Mouse (Mus musculus): ENCODE data around the gene Camk1d. TPM values are rescaled to one million over a fixed set of nuclear protein-coding genes. Genes with fewer than 3 reads are reported as not detected.

The Camk1d gene
- polyA plus RNA-seq, 1 experiment from 2014 or later, result 1.8 TPM

DNA sequence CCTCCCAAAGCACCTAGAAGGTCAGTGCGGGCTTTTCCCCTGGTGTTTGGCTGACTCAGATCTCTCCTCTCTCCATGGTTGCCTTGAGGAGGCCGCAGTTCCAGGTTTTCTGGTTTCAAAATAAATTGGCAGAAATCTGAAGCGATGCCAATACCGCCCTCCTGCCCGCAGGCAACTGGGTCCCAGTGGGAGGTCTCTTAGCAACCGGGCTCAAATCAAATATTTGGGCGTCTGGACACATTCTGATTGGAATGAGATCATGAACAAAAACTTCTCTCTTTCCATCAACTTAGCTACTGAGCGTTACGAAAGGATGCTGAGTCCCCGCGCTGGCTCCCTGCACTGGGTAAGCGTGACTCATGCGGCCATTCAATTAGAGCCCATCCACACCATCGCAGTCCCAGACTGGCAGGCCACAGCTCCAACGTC lies 16.1 kb upstream of the Camk1d start:
- H3K27ac ChIP-seq, result no peak overlapping the region
- no peak for DNase-seq (ENCODE audit: low spot score)
- H3K36me3 ChIP-seq, result no peaks in the 10 kb centered on the region
- 60% methylated on average over 15 of the region's 15 CpGs for WGBS
- no peaks in the 10 kb centered on the region for H3K9me3 ChIP-seq
- H3K4me1 ChIP-seq (replicated peaks), result peaks cover 13% of the 10 kb centered on the region
- H3K4me3 ChIP-seq, result no peak overlapping the region
- no peaks in the 10 kb centered on the region for H3K27me3 ChIP-seq (ENCODE audit: insufficient read depth, poor library complexity, severe bottlenecking)

DNA sequence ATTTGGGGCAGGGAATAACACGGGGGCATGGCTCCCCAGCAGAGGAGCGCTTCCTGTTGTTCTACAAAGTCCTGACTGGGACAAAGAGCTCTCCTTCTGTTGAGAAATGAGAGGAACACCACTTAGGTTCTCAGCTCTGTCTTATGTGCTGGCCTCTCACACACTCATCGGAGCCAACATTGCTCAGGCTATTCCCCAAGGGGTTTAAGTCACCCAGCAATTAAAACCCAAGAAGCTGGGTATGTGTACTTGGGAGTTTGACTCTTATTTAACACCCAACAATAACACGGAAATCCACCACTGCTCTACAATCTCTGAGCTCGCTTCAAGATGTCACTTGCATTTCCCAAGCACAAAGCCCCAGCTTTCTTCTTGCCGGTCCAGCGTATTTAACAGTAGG lies 15.6 kb upstream of the Camk1d start:
- WGBS, result 68% methylated on average over 7 of the region's 7 CpGs
- no peak for DNase-seq (ENCODE audit: low spot score)
- Histone ChIP-seq H3K36me3 (no peaks in the 10 kb centered on the region), H3K27me3 (ENCODE audit: insufficient read depth, poor library complexity, severe bottlenecking) (no peaks in the 10 kb centered on the region), H3K4me3 (no peak overlapping the region), H3K9me3 (no peaks in the 10 kb centered on the region), H3K27ac (no peak overlapping the region), H3K4me1 (replicated peaks) (peaks cover 18% of the 10 kb centered on the region)

DNA sequence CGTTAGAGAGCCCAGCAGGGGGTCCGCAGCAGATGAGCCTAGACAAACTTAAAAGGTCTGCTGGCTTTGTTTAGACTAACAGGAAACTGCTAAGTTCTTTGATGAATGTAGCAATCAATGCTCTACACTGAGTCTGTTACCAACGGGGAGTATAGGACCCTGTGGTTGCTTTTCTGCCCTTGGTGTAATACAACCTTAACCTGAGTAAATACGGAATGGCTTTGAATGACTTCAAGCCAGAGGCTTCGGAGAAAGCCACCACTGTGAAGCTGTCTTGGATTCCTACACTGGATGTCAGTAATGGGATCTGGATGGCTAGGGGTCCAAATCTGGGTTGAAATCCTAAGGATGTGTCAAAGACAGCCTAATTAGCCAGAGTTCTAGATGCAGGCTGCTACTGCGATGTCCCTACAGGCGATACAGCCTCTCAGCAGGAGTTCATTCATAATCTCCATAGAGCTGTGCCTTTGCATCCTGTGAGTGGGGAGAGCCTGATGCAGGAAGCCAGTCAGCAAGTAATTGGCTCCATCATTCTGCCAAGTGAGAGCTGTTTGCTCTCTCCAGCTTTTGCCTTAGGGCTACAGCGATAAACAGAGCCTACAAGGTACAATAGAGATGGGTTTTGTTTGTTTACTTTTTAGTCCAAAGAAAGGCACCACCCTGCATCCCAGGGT lies 10.8 kb upstream of the Camk1d start:
- Histone ChIP-seq H3K27ac (no peak overlapping the region), H3K4me1 (replicated peaks) (peaks cover 14% of the 10 kb centered on the region), H3K27me3 (ENCODE audit: insufficient read depth, poor library complexity, severe bottlenecking) (no peaks in the 10 kb centered on the region), H3K4me3 (no peak overlapping the region), H3K9me3 (no peaks in the 10 kb centered on the region), H3K36me3 (no peaks in the 10 kb centered on the region)
- 18% methylated on average over 8 of the region's 8 CpGs for WGBS
- no peak for DNase-seq (ENCODE audit: low spot score)

- Histone ChIP-seq H3K9me3 (peaks cover 8% of the 10 kb centered on the region), H3K27me3 (ENCODE audit: insufficient read depth, poor library complexity, severe bottlenecking) (peaks cover 23% of the 10 kb centered on the region), H3K4me3 (no peak overlapping the region), H3K36me3 (no peaks in the 10 kb centered on the region), H3K4me1 (replicated peaks) (peaks cover 25% of the 10 kb centered on the region), H3K27ac (no peak overlapping the region)
- DNase-seq (ENCODE audit: low spot score), result no peak
- WGBS, result 95% methylated on average over 6 of the region's 6 CpGs
These were observed 3.4 kb upstream of the Camk1d start for GRCm38 (mm10) chr2:5717675-5718074.

- peak overlapping the region; percentile 71; the same call in 1 of the 2 replicates for H3K4me3 ChIP-seq
- 26% methylated on average over 2 of the region's 2 CpGs for WGBS
- no peak for DNase-seq (ENCODE audit: low spot score)
These were observed 1.2 kb upstream of the Camk1d start for GRCm38 (mm10) chr2:5715544-5715943.

GRCm38 (mm10) chr2:5715054-5715410 lies 717 bp upstream of the Camk1d start:
- no peak for DNase-seq (ENCODE audit: low spot score)
- H3K4me3 ChIP-seq, result peak overlapping the region; percentile 71
- H3K27ac ChIP-seq, result peak overlapping the region; percentile 81
- H3K36me3 ChIP-seq, result no peaks in the 10 kb centered on the region
- peaks cover 44% of the 10 kb centered on the region for H3K27me3 ChIP-seq (ENCODE audit: insufficient read depth, poor library complexity, severe bottlenecking)
- under 1% methylated on average over 19 of the region's 19 CpGs for WGBS
- peaks cover 8% of the 10 kb centered on the region for H3K9me3 ChIP-seq
- H3K4me1 ChIP-seq (replicated peaks), result peaks cover 26% of the 10 kb centered on the region

More at GRCm38 (mm10) chr2:5715544-5715943, 1.2 kb upstream of the Camk1d start:
- H3K4me1 ChIP-seq (replicated peaks), result peaks cover 26% of the 10 kb centered on the region
- peaks cover 44% of the 10 kb centered on the region for H3K27me3 ChIP-seq (ENCODE audit: insufficient read depth, poor library complexity, severe bottlenecking)
- H3K9me3 ChIP-seq, result peaks cover 8% of the 10 kb centered on the region
- H3K36me3 ChIP-seq, result no peaks in the 10 kb centered on the region
- H3K27ac ChIP-seq, result no peak overlapping the region

- H3K36me3 ChIP-seq, result no peaks in the 10 kb centered on the region
- DNase-seq (ENCODE audit: low spot score), result peak; percentile 27
- H3K27me3 ChIP-seq (ENCODE audit: insufficient read depth, poor library complexity, severe bottlenecking), result peaks cover 44% of the 10 kb centered on the region
- peaks cover 8% of the 10 kb centered on the region for H3K9me3 ChIP-seq
- peak overlapping the region; percentile 71 for H3K4me3 ChIP-seq
- H3K4me1 ChIP-seq (replicated peaks), result peaks cover 26% of the 10 kb centered on the region
- 1% methylated on average over 49 of the region's 49 CpGs for WGBS
- H3K27ac ChIP-seq, result peak overlapping the region; percentile 81
These were observed 747 bp downstream of the Camk1d start for GRCm38 (mm10) chr2:5713325-5714210.

DNA sequence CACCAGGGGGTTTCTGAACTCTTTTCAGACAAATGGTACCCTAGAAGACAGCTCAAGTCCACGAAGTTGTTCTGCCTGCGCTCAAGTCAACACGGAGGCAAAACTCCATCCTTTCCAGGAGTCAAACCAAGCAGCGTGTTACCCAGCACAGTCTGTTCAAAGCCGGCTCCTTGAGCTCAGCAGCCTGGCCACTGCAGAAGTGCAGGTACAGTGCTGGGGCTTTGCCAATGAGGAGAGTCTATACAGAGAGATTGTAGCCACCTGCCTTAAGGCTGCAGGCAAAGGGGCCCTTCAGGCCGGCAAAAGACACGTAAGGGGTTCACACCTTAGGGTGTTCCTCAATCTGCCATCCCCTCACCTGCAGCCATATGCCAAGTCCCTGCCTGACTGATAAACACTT lies 2.1 kb downstream of the Camk1d start:
- Histone ChIP-seq H3K9me3 (peaks cover 2% of the 10 kb centered on the region), H3K36me3 (no peaks in the 10 kb centered on the region), H3K4me1 (replicated peaks) (peaks cover 26% of the 10 kb centered on the region), H3K27me3 (ENCODE audit: insufficient read depth, poor library complexity, severe bottlenecking) (peaks cover 44% of the 10 kb centered on the region), H3K27ac (no peak overlapping the region), H3K4me3 (no peak overlapping the region)
- WGBS, result 37% methylated on average over 7 of the region's 7 CpGs
- no peak for DNase-seq (ENCODE audit: low spot score)

GRCm38 (mm10) chr2:5709911-5710310 lies 4.4 kb downstream of the Camk1d start:
- peaks cover 23% of the 10 kb centered on the region for H3K4me1 ChIP-seq (replicated peaks)
- no peak for DNase-seq (ENCODE audit: low spot score)
- no peaks in the 10 kb centered on the region for H3K9me3 ChIP-seq
- no peaks in the 10 kb centered on the region for H3K36me3 ChIP-seq
- 92% methylated on average over 4 of the region's 4 CpGs for WGBS
- no peak overlapping the region for H3K27ac ChIP-seq
- H3K4me3 ChIP-seq, result no peak overlapping the region
- H3K27me3 ChIP-seq (ENCODE audit: insufficient read depth, poor library complexity, severe bottlenecking), result peaks cover 36% of the 10 kb centered on the region

- H3K27me3 ChIP-seq (ENCODE audit: insufficient read depth, poor library complexity, severe bottlenecking), result peaks cover 25% of the 10 kb centered on the region
- H3K36me3 ChIP-seq, result no peaks in the 10 kb centered on the region
- no peak overlapping the region for H3K4me3 ChIP-seq
- DNase-seq (ENCODE audit: low spot score), result no peak
- peaks cover 5% of the 10 kb centered on the region for H3K4me1 ChIP-seq (replicated peaks)
- H3K9me3 ChIP-seq, result no peaks in the 10 kb centered on the region
- WGBS, result 76% methylated on average over 10 of the region's 10 CpGs
- H3K27ac ChIP-seq, result no peak overlapping the region
These were observed 6.2 kb downstream of the Camk1d start for GRCm38 (mm10) chr2:5707871-5708733.

DNA sequence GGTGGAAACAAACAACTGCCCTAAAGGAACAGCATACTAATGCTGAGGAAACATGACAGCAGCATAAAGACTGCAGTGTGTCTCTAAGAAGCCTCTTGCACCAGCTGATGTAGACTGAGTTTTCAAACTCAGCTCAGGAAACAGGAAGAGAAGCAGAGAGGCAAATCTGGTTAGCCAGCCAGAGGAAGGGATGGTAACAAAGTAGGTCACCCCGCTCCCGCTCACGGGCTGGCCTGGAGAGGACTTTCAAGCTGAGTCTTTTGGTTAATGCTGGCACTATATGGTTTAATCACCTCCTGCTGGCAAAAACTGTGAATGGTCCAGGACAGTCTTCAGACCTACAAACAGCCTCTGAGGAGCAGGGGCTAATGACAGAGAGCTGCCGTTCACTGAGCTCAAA lies 7.7 kb downstream of the Camk1d start:
- no peaks in the 10 kb centered on the region for H3K4me1 ChIP-seq (replicated peaks)
- H3K9me3 ChIP-seq, result no peaks in the 10 kb centered on the region
- no peak for DNase-seq (ENCODE audit: low spot score)
- H3K27ac ChIP-seq, result no peak overlapping the region
- WGBS, result 87% methylated on average over 4 of the region's 4 CpGs
- no peak overlapping the region for H3K4me3 ChIP-seq
- peaks cover 11% of the 10 kb centered on the region for H3K27me3 ChIP-seq (ENCODE audit: insufficient read depth, poor library complexity, severe bottlenecking)
- no peaks in the 10 kb centered on the region for H3K36me3 ChIP-seq

DNA sequence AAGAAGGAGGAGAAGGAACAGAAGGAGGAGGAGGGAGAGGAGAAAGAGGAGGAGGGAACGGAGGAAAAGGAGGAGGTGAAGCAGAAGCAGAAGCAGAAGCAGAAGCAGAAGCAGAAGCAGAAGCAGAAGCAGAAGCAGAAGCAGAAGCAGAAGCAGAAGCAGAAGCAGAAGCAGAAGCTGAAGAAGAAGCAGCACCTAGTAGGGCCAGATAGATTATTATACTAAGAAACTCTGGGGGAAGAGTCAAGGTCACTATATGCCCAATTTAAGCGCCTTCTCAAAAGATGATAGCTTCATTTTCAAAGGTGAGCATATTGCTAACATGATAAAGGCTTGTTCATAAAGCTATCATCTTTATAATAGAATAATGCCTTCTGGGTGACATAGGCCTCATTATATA lies 11.9 kb downstream of the Camk1d start:
- no peak for DNase-seq (ENCODE audit: low spot score)
- H3K27ac ChIP-seq, result no peak overlapping the region
- no peaks in the 10 kb centered on the region for H3K36me3 ChIP-seq
- no peaks in the 10 kb centered on the region for H3K9me3 ChIP-seq
- H3K4me1 ChIP-seq (replicated peaks), result no peaks in the 10 kb centered on the region
- H3K4me3 ChIP-seq, result no peak overlapping the region
- 98% methylated on average over 2 of the region's 2 CpGs for WGBS
- H3K27me3 ChIP-seq (ENCODE audit: insufficient read depth, poor library complexity, severe bottlenecking), result no peaks in the 10 kb centered on the region
